Mouse (Mus musculus) olfactory bulb, adult 2 months (tissue): ENCODE measurements around the gene AI661453.

Source experiments
- CTCF ChIP-seq: fragments of 200-500 bp; IDR thresholded peaks from 2 replicates; pipeline ENCODE4 v1.5.1; 2012; ENCODE audit warnings: low read depth, mild to moderate bottlenecking, low read length, moderate library complexity; ENCODE audit not compliant: insufficient read depth
- POLR2A ChIP-seq: fragments of 200-500 bp; IDR thresholded peaks from 2 replicates; pipeline ENCODE4 v1.6.1; 2012; ENCODE audit warnings: mild to moderate bottlenecking, low read depth, low read length, moderate library complexity; ENCODE audit not compliant: insufficient read depth

DNA sequence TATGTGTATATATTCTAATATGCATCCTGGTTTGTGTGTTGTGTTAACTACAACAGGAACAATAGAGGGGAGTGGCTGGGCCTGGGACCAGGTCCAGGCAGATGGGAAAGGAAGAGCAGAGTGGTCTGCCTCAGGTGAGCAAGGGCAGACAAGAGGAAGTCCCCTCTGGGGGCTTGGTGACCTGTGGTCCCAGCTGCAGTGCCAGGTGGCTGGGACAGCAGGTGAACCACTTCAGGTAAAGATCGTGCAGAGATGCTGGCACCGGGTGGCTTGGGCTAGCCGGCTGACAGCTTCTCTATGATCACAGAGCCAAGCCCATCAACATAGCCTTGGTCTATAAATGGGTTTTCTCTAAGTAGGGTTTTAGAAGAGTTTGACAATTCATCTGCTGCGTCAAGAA is 33.7 kb downstream of the AI661453 start:
- no peak for TF ChIP-seq CTCF
- TF ChIP-seq POLR2A = no peak
